Mouse (Mus musculus): Measurements from ENCODE around the gene Slc27a3. TPM values are rescaled to one million over a fixed set of nuclear protein-coding genes. Genes with fewer than 3 reads are reported as not detected.
"Not testable (repeated sequence)": the region's sequence is repeated elsewhere in the genome, so short reads cannot be mapped to it uniquely, and the experiment has no call there.

The Slc27a3 gene
- polyA plus RNA-seq, 1 experiment = 7.9 TPM

DNA sequence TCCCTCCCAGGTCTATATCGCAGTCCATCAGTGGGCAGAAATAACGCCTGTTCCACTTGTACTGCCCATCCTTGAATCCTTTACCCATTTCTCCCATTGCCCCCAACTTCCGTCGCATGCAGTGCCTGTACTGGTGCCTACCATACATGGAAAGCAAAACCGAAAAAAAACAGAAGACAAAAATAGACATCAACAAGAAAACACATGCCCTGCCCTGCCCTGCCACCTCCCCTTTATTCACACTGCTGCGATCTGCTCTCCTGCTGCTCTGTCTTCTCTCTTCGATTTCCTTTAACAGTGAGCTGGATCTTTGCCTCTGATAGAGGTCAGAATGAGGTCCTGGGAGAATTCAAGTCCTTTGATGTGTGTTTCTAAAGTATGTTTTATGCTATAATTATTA lies 31.8 kb downstream of the Slc27a3 start:
- DNase-seq (ENCODE audit: extremely low spot score in 1 of 2, low spot score in 1 of 2) = no peak

DNA sequence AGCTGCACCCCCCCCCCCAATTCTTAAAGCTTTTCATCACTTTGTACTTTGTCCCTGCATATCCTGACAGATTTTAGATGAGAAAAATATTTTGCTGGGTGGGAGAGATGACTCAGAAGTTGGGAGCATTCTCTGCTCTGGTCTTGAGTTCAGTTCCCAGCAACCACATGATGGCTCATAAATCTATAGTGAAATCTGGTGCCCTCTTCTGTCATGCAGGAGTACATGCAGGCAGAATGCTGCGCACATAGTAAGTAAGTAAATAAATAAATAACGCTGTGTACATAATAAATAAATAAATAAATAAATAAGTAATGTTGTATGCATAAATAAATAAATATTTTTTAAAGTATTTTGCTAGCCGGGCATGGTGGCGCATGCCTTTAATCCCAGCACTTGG lies 41.9 kb downstream of the Slc27a3 start:
- no peak for DNase-seq (ENCODE audit: extremely low spot score in 1 of 2, low spot score in 1 of 2)

DNA sequence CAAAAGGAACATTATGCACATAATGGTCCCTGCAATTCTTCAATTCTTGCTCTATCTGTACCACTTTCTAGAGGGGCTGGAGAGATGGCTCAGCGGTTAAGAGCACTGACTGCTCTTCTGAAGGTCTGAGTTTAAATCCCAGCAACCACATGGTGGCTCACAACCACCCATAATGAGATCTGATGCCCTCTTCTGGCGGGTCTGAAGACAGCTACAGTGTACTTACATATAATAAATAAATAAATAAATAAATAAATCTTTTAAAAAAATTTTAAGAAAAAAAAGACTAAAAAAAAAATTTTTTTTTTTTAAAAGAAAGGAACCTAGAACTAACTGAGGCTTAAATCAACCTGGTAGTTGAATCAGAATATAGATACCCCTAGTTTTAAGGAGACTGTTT lies 46.9 kb downstream of the Slc27a3 start:
- DNase-seq (ENCODE audit: extremely low spot score in 1 of 2, low spot score in 1 of 2) = not testable (repeated sequence)

DNA sequence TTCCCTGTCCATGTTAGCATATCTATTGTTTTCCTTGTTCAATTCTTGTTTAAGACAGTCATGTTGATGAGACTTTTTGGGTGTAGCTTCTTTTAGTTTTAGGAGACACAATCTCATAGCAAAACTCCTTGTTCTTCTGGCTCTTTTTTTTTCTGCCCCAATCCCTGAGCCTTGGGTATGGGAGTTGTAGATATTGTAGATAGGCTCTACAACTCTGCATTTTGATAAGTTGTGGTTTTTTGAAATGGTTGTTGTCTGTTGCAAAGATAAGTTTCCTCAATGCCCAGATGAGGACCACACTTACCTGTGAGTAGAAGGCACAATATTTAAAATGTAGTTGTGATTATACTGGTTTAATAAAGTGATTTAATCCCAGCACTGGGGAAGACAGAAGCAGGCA lies 49.6 kb downstream of the Slc27a3 start:
- no peak for DNase-seq (ENCODE audit: extremely low spot score in 1 of 2, low spot score in 1 of 2)

DNA sequence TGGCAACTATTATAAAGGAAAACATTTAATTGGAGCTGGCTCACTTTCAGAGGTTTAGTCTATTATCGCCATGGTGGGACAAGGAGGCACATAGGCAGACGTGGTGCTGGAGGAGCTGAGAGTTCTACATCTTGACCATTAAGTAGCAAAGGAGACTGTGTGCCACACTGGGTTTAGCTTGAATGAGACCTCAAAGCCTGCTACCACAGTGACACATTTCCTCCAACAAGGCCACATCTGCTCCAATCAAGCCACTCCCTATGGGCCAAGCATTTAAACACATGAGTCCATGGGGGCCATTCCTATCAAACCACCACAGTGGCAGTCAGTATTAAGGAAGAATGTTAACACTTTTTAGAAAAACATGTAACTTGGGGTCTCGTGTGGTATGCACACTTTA lies 51.5 kb downstream of the Slc27a3 start:
- DNase-seq (ENCODE audit: extremely low spot score in 1 of 2, low spot score in 1 of 2) = no peak

DNA sequence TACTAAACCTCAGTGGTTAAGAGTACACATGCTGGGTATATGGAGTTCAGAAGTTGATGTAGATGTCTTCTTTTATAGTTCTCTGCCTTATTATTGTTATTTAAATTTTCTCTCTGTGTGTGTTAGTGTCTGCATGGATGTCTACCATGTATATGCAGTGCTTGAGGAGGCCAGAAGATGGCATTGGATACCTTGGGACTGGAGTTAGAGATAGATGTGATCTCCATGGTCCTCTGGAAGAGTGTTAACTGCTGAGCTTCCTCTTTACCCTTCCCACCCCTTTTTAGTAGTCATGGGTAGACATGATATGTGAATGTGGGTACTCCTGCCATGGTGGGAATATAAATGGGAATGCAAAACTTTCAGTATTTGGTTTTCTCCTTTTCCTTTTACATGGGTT lies 54.2 kb downstream of the Slc27a3 start:
- no peak for DNase-seq (ENCODE audit: extremely low spot score in 1 of 2, low spot score in 1 of 2)

Other genes starting within 250 kb of the Slc27a3 start
- gene Rps27, start 176.3 kb downstream of the Slc27a3 start, polyA plus RNA-seq (2012; rRNA removed) = 971 and 1,230 TPM in 2 replicates
- 11.2 TPM in 2 replicates for gene Rab13, start 176.2 kb downstream of the Slc27a3 start, polyA plus RNA-seq (2012; rRNA removed)
- gene Jtb, start 158.3 kb downstream of the Slc27a3 start, polyA plus RNA-seq (2012; rRNA removed) = 52.7 and 57.6 TPM in 2 replicates
- 0.29 and 0.38 TPM in 2 replicates for gene Creb3l4, start 146.4 kb downstream of the Slc27a3 start, polyA plus RNA-seq (2012; rRNA removed)
- gene Slc39a1, start 141.8 kb downstream of the Slc27a3 start, polyA plus RNA-seq (2012; rRNA removed) = 33.7 and 36.1 TPM in 2 replicates
- 55.0 and 58.0 TPM in 2 replicates for gene Crtc2, start 135.8 kb downstream of the Slc27a3 start, polyA plus RNA-seq (2012; rRNA removed)
- gene Dennd4b, start 124.8 kb downstream of the Slc27a3 start, polyA plus RNA-seq (2012; rRNA removed) = 38.1 and 43.1 TPM in 2 replicates
- 33.4 and 38.4 TPM in 2 replicates for gene Gatad2b, start 96.8 kb downstream of the Slc27a3 start, polyA plus RNA-seq (2012; rRNA removed)
- 44.3 and 49.0 TPM in 2 replicates for gene Ints3, start 43.7 kb upstream of the Slc27a3 start, polyA plus RNA-seq (2012; rRNA removed)
- gene Npr1, start 75.9 kb upstream of the Slc27a3 start, polyA plus RNA-seq (2012; rRNA removed) = 24.0 and 27.2 TPM in 2 replicates
- 84.3 and 89.2 TPM in 2 replicates for gene Ilf2, start 86.2 kb upstream of the Slc27a3 start, polyA plus RNA-seq (2012; rRNA removed)
- gene Snapin, start 101.1 kb upstream of the Slc27a3 start, polyA plus RNA-seq (2012; rRNA removed) = 76.1 and 78.7 TPM in 2 replicates
- gene Chtop, start 119.6 kb upstream of the Slc27a3 start, polyA plus RNA-seq (2012; rRNA removed) = 136 and 140 TPM in 2 replicates
- gene S100a1, start 124.5 kb upstream of the Slc27a3 start, polyA plus RNA-seq (2012; rRNA removed) = 307 and 323 TPM in 2 replicates
- gene S100a13, start 124.5 kb upstream of the Slc27a3 start, polyA plus RNA-seq (2012; rRNA removed) = 62.0 and 66.7 TPM in 2 replicates
- gene S100a14, start 136.9 kb upstream of the Slc27a3 start, polyA plus RNA-seq (2012; rRNA removed) = not detected in 2 replicates
- gene S100a16, start 147.3 kb upstream of the Slc27a3 start, polyA plus RNA-seq (2012; rRNA removed) = 119 and 133 TPM in 2 replicates
- gene S100a3, start 170.6 kb upstream of the Slc27a3 start, polyA plus RNA-seq (2012; rRNA removed) = 2.7 and 3.4 TPM in 2 replicates
- gene S100a2, start 200.3 kb upstream of the Slc27a3 start, polyA plus RNA-seq (2012; rRNA removed) = not detected in 2 replicates
- not detected in 2 replicates for gene Gm42674, start 212.0 kb upstream of the Slc27a3 start, polyA plus RNA-seq (2012; rRNA removed)
- 13.9 and 14.5 TPM in 2 replicates for gene S100a4, start 213.8 kb upstream of the Slc27a3 start, polyA plus RNA-seq (2012; rRNA removed)
- gene S100a5, start 218.6 kb upstream of the Slc27a3 start, polyA plus RNA-seq (2012; rRNA removed) = 186 and 213 TPM in 2 replicates
- gene S100a6, start 222.9 kb upstream of the Slc27a3 start, polyA plus RNA-seq (2012; rRNA removed) = 50.6 and 60.9 TPM in 2 replicates

Measured in frontal cortex, adult 2 months (tissue).